Mouse (Mus musculus) G1E (cell line): Measurements from ENCODE around the gene Pid1.

Experiments used
- CTCF ChIP-seq: IDR thresholded peaks from 2 replicates; pipeline ENCODE4 v1.5.1; 2012; ENCODE audit warnings: low read depth, low read length, inconsistent platforms, mixed read lengths
- GATA1 ChIP-seq: IDR thresholded peaks from 2 replicates; pipeline ENCODE4 v1.6.1; 2012; ENCODE audit warnings: borderline replicate concordance, low read length, inconsistent platforms, mixed read lengths
- GATA2 ChIP-seq: IDR thresholded peaks from 2 replicates; pipeline ENCODE4 v1.6.1; 2012; ENCODE audit warnings: low read depth, low read length, inconsistent platforms, borderline replicate concordance
- POLR2AphosphoS5 ChIP-seq: IDR thresholded peaks from 2 replicates; pipeline ENCODE4 v1.6.1; 2012; ENCODE audit warnings: low read depth, low read length, inconsistent platforms; ENCODE audit not compliant: insufficient replicate concordance
- TAL1 ChIP-seq: conservative IDR thresholded peaks from 2 replicates; pipeline ENCODE4 v1.6.1; 2012; ENCODE audit warnings: low read depth, low read length, inconsistent platforms, mixed read lengths

GRCm38 (mm10) chr1:84203494-84203893, 160.5 kb downstream of the Pid1 start:
- TF ChIP-seq CTCF (no peak), POLR2AphosphoS5 (no peak), GATA1 (no peak), TAL1 (no peak), GATA2 (no peak)
